Mouse (Mus musculus) cerebellum, postnatal 36 days (tissue): ENCODE measurements around the gene Cdk6.
"Not testable (repeated sequence)": the region's sequence is repeated elsewhere in the genome, so short reads cannot be mapped to it uniquely, and the experiment has no call there.

Experiments used
- DNase-seq, 2 experiments: peaks; one replicate each; pipeline ENCODE4 v3.0.0; 2021 to 2022; ENCODE audit warnings: mixed read lengths in 2 of 2

Cdk6 gene

DNA sequence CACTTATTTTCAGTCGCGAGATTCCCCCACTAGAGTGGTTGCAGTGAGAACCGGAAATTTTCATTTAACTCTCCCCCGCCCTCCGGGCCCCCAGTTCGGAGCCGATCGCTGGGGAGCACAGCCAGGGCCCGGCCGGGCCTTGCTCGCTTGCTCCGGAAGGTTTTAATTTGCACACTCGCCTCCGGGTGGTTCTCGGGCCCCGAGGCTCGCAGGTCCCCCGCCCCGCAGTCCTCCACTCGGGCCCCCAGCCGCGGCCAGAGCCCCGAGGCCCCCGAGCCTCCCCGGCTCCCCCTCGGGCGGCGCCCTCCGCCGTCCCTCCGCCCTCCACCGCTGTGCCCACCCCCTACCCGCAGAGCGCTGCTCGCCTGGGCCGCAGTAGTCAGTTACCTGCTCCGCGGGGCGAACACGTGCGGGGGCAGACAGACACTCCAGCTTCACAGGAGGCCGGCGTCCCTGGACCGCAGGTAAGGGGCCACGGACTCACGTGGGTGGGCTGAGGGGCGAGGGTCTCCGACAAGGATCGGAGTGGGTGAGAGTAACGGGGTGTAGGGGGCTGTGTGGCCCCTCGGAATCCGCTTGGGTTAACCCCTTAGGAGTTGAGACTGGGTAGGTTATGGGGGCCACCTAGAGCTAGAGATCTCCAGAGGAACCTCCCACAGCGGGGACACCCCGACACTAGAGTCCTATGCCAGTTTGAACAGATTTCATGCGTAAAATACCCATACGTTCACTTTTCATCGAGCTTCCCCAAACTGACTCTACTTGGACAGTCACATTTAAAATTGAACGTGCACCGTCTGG lies at the start of gene Cdk6:
Gene Cdk6 (plus strand): TSS at position 375 of the 801 bp plus-strand sequence.
- peak; percentile 5 to 7 for DNase-seq

GRCm38 (mm10) chr5:3293666-3294065 lies 47.6 kb upstream of the Cdk6 start:
- no peak for DNase-seq

DNA sequence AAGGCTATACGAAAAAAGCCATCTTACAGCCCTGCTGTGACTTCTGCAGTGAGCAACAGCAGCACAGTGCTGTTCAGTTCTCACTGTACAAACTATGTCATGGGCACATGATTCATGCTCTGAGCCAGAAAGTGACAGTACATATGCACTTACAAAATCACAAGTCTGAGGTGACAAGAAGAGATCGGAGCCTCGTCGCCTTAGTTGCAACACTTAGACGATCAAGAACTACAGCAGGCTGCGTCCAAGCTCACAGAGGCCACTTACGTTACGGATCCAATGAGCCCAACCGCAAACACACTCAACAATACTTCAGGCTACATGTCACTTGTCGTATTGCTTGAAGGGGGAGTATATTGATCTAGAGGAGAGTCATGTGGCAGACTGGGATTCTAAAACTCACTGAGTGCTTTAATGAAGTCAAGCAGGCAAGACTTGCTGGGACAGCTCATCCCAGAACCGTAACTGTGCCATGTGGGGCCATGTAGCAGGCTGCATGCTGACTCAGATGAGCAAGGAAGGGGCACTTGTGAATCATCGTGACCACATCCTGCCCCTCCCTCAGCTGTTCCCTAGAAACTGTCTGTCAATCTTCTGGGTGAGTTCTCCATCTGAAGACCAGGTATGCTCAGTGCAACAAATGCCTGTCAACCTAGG lies 40.4 kb upstream of the Cdk6 start:
- DNase-seq, result no peak

DNA sequence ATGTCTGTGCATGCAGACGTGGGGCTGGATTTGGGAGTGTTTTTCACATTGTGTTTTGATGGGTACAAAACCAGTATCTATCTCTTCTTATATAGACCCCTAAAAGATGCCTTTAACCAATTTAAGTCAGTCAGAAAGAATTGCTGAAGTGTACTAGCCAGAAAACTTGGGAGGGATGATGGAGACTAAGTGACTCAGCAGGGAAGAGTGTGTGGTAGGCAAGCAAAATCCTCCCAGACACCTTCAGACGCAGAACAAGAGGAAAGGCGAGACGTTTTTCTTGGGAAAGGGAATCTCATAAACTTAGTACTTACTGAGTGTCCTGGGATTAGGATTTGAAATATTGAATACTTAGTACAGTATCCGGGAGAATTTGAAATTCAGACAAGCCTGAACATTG lies 39.8 kb upstream of the Cdk6 start:
- DNase-seq, result no peak

DNA sequence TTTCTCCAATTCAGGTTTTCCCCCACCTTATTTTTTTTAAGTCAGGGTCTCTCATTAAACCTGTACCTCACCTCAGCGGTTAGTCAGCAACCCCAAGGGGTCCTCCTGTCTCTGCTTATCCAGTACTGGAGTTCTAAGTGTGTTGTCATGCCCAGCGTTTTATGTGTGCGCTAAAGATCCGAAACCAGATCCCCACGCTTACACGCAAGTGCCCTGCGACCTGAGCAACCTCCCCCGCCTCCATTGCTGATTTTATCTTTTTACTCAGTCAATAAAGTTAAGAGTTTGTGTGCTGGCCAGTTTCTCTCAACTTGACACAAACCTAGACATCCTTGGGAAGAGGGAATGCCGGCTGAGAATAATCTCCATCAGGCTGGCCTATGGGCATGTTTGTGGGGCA lies 37.4 kb upstream of the Cdk6 start:
- no peak for DNase-seq

DNA sequence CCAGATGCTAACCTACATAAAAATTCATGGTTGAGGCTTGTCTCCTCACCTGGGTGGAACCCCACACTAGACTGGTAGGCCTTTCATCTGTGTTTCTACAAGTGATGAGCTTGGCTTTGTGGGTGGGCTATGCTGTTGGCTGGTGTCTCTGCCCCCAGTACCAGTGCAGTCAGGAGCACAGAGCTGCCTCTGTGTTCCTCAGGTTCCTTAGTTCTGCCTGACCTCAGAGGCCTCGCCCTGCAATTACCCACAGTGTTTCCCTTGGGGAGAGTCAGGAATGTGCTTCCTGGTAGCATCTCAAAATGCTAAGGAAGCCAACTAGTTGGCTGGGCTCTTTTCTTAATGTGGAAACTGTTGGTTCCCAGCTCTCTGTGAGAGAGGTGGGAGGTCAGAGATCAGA lies 35.1 kb upstream of the Cdk6 start:
- DNase-seq, result no peak

DNA sequence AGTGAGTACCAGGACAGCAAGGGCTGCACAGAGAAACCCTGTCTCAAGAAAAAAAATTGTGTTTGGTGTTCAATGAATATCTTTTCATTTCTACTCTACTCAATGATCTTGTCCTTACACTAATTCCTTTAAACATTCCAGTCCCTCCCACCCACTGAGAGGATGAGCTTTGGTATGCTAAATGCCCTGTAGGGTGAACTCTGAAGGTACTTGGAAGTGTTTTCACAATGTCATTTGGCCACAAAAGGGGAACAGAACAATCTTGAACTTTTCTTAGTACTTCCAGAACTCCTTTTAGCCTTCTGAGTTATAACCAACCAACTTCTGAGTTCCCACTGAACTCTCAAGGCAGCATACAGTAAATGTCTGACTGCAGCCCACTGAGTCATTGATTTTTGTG lies 32.2 kb upstream of the Cdk6 start:
- no peak for DNase-seq

- no peak for DNase-seq
Observed at GRCm38 (mm10) chr5:3309587-3309986, 31.7 kb upstream of the Cdk6 start.

DNA sequence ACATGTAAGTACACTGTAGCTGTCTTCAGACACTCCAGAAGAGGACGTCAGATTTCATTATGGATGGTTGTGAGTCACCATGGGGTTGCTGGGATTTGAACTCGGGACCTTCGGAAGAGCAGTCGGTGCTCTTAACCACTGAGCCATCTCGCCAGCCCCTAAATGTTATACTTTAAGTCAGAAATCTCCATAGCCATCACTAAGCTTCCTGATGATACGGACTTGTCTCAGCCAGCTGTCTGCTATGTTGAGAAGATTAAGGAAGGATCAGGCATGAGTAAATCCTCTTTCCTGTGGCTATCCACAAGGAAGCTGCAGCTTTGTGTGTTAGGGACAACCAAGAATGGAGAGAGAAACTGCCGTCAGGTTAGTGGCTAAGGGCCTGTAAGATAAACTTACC lies 30.1 kb upstream of the Cdk6 start:
- not testable (repeated sequence) for DNase-seq

- DNase-seq, result not testable (repeated sequence)
Observed at GRCm38 (mm10) chr5:3317724-3318123, 23.6 kb upstream of the Cdk6 start.

DNA sequence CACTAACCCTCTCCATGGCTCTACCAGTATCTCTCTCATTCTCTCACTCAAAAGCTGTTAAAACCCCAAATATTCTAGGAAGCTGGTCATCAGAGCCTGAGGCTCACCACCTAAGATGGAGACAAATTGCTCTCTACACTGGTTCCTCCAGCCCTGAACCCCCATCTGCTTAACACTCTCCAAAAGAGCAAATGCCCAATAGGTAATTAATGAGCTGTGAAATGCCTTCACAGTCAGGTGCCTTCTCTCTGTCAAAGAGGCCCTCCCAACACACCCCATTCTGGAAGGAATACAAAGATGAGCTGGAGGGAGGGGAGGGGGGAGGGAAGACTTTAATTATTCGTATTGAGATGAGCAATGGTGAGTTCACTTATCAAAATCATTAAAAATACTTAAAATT lies 21.1 kb upstream of the Cdk6 start:
- DNase-seq, result no peak

- DNase-seq, result no peak
Observed at GRCm38 (mm10) chr5:3322052-3322451, 19.2 kb upstream of the Cdk6 start.

GRCm38 (mm10) chr5:3324116-3324515 lies 17.2 kb upstream of the Cdk6 start:
- DNase-seq, result no peak

- no peak for DNase-seq
Observed at GRCm38 (mm10) chr5:3329361-3329760, 11.9 kb upstream of the Cdk6 start.

DNA sequence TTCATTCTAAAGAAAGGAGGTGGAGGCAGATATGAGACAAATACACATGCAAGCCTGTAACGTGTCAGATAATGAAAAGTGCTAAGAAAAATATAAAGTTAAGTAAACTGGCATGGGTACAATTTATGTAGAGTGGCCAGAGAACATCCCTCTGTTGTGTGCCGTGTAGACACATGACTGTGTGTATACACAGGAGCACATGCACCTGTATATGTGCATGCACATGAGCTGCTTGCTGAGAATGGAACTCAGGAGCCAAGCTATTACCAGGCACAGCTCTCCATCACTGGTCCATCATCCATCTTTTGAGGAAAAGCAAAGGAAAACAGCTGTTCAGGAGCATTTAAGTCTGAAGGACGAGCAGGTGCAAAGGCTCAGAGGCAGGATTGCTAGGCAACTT lies 10.4 kb upstream of the Cdk6 start:
- DNase-seq, result no peak

DNA sequence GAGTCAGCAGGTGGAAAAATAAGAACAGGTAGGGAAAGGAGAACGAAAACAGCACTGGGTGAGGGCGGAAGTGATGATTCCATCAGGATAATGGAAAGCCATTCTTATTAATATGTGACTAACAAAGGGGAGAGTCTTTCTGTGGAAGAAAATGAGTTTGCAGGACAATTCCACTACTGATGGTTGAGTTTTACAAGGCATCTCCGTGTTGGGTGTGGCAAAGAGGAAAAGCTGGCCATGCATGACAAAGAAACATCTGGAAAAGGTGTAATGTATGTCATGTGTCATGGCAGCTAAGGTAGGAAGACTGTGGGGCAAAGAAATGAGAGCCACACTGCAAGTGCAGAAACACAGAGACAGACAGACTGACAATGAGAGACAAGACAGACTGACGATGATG lies 8.3 kb upstream of the Cdk6 start:
- not testable (repeated sequence) for DNase-seq

GRCm38 (mm10) chr5:3340340-3341058 lies 786 bp upstream of the Cdk6 start:
- not testable (repeated sequence) for DNase-seq

DNA sequence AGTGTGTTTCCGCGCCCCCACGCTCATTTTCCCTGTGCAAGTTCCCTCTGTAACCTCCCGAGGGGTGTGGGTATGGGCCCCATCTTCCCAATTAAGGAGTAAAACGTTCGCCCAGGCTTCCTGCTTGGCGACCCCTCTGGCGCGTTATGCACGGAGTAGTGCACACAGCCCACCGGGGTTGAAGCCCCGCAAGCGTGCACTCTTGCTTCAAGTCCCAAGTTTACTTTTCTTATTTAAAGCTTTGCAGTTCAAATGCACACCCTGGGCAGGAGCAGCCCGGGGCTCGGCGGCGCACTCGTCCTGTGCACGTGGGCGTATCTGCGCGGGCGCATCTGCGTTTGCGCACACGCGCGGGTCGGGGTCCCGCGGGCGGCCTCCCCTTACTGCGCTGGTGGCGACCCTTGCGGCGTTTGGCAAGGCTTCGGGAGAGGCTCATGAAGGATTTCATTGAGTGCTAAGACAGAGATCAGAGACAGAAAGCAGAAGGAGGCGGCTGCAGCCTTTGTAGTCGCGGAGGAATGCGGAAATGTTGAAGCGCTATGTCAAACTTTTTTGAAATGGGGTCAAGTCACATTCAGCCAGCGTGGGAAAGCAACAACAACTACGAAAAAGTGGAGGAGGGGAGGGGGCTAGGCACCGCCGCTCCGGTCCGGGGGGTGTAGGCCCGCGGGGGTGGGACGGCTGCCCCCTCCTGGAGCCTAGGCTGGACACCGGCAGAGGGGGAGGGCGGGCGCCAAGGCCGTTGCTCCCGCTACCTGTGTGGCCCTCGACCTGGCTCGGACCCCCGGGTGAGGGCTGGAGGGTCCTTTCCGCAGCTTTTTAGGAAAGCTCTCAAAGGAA lies 866 bp downstream of the Cdk6 start:
- DNase-seq, result peak; percentile 6 to 13

GRCm38 (mm10) chr5:3342771-3343565 lies 1.7 kb downstream of the Cdk6 start:
- DNase-seq, result peak; percentile 10 to 13

- peak in 1 of 2 experiments; percentile 11 for DNase-seq
Observed at GRCm38 (mm10) chr5:3343566-3344080, 2.3 kb downstream of the Cdk6 start.

- peak; percentile 65 to 71 for DNase-seq
Observed at GRCm38 (mm10) chr5:3344081-3344631, 2.9 kb downstream of the Cdk6 start.
